Comparison of ENCODE assay signal across 13 mouse cellular contexts in genomic region chr11:35480146-35480545, GRCm38 (mm10).
DNase-seq lines count a peak whose midpoint lies in the region; ATAC-seq and TF ChIP-seq lines count a peak whose summit lies in the region.
"Had no signal": no experiment of that assay in that cellular context is flagged by ENCODE, and none has a peak within 500 bp of the region (broad histone marks: within the 10 kb centered on the region; RNA-seq: fewer than 3 reads in every experiment).

No protein-coding gene starts in this region.

- TF ChIP-seq RAD21 in CH12.LX (IDR thresholded peaks at IDR 0.05; ENCODE audit: low read depth, low read length) = no peak

- H3K27ac ChIP-seq in kidney, embryonic 16.5 days (ENCODE audit: low read length) = no peak overlapping the region
- H3K27ac ChIP-seq in kidney, embryonic 15.5 days = no peak overlapping the region
- H3K27ac ChIP-seq in CH12.LX (ENCODE audit: insufficient read depth, low read depth) = no peak overlapping the region
- H3K27ac ChIP-seq: intestine, embryonic 15.5 days; liver, embryonic 12.5 days had no signal

- no peak for TF ChIP-seq CTCF in CH12.LX (conservative IDR thresholded peaks at IDR 0.05 in 1 of 2, IDR thresholded peaks at IDR 0.05 in 1 of 2; ENCODE audit: low read depth in 2 of 2, low read length in 2 of 2)
- TF ChIP-seq CTCF in brain, embryonic 14.5 days (IDR thresholded peaks at IDR 0.05; ENCODE audit: borderline replicate concordance, extremely low read depth, insufficient read depth, insufficient read length) = no peak

- no peaks in the 10 kb centered on the region for H3K79me2 ChIP-seq in CH12.LX (replicated peaks; ENCODE audit: control insufficient read depth, extremely low read depth, insufficient read depth, poor library complexity, severe bottlenecking)

- no peak overlapping the region for H3K4me2 ChIP-seq in kidney, embryonic 16.5 days (replicated peaks; ENCODE audit: low read depth, low read length)
- no peak overlapping the region for H3K4me2 ChIP-seq in kidney, embryonic 15.5 days
- peak overlapping the region; percentile 53; the same call in 1 of the 2 replicates for H3K4me2 ChIP-seq in CH12.LX (ENCODE audit: insufficient read depth, low read depth, poor library complexity, severe bottlenecking)
- H3K4me2 ChIP-seq: intestine, embryonic 15.5 days; liver, embryonic 12.5 days had no signal

- TF ChIP-seq POLR2A in CH12.LX (IDR thresholded peaks at IDR 0.05; ENCODE audit: low read depth, low read length) = no peak
- TF ChIP-seq POLR2A in brain, embryonic 14.5 days (IDR thresholded peaks at IDR 0.05; ENCODE audit: borderline replicate concordance, extremely low read depth, insufficient read depth, insufficient read length, poor library complexity, severe bottlenecking) = no peak

- no peaks in the 10 kb centered on the region for H3K27me3 ChIP-seq in kidney, embryonic 16.5 days (ENCODE audit: insufficient read depth, low read length)
- H3K27me3 ChIP-seq in kidney, embryonic 15.5 days = peaks cover 3% of the 10 kb centered on the region; the same call in 1 of the 2 replicates
- H3K27me3 ChIP-seq in CH12.LX (replicated peaks) = peaks cover 2% of the 10 kb centered on the region
- H3K27me3 ChIP-seq: intestine, embryonic 15.5 days; liver, embryonic 12.5 days had no signal

- ATAC-seq in kidney, embryonic 16.5 days (ENCODE audit: low FRiP score, low TSS enrichment) = 0 out of 2 replicates have a peak, but pooled peaks have one; percentile 49
- no peak for ATAC-seq in kidney, embryonic 15.5 days (replicated peaks; ENCODE audit: low FRiP score)
- ATAC-seq: intestine, embryonic 15.5 days; liver, embryonic 12.5 days had no signal

- no peaks in the 10 kb centered on the region for H3K4me1 ChIP-seq in kidney, embryonic 16.5 days (ENCODE audit: insufficient read depth, low read length)
- H3K4me1 ChIP-seq in kidney, embryonic 15.5 days = no peaks in the 10 kb centered on the region
- H3K4me1 ChIP-seq in CH12.LX (ENCODE audit: control insufficient read depth in 1 of 2, insufficient read depth in 2 of 2) = peaks cover 0 to 3% of the 10 kb centered on the region in 2 experiments; a peak in 1 of 4 replicates
- H3K4me1 ChIP-seq: intestine, embryonic 15.5 days had no signal

- in situ Hi-C loops in CH12.LX (cut with MboI; ENCODE audit: low pct_ligation_motif_present, low pct_unique_long_range_greater_than_20kb, low sequenced_read_pairs) = no loop called here

- no peaks in the 10 kb centered on the region for H3K36me3 ChIP-seq in kidney, embryonic 16.5 days (ENCODE audit: insufficient read depth, low read length)
- no peaks in the 10 kb centered on the region for H3K36me3 ChIP-seq in kidney, embryonic 15.5 days
- no peaks in the 10 kb centered on the region for H3K36me3 ChIP-seq in CH12.LX (replicated peaks in 1 of 2; ENCODE audit: control insufficient read depth in 1 of 2, insufficient read depth in 1 of 2, low read length in 1 of 2)
- H3K36me3 ChIP-seq: intestine, embryonic 15.5 days; liver, embryonic 12.5 days had no signal

- TF ChIP-seq EP300 in CH12.LX (IDR thresholded peaks at IDR 0.05; ENCODE audit: low read length) = no peak

- DNase-seq in CH12.LX (ENCODE audit: extremely low read depth) = no peak
- DNase-seq in brain, embryonic 14.5 days (ENCODE audit: low read depth) = peak; percentile 43
- DNase-seq in mesoderm, embryonic 11.5 days (ENCODE audit: low read depth, low spot score) = peak; percentile 52
- no peak for DNase-seq in urinary bladder, postnatal 10 days (ENCODE audit: low spot score)
- DNase-seq in lung, postnatal 25 days (ENCODE audit: low spot score) = no peak
- no peak for DNase-seq in cerebellum, postnatal 4 days (ENCODE audit: low spot score in 2 of 2)
- DNase-seq: cerebellum, postnatal 10 days; kidney, postnatal 4 days; lung, postnatal 36 days had no signal

- dilution Hi-C loops in CH12.LX (cut with MboI; ENCODE audit: extremely low pct_ligation_motif_present, extremely low pct_unique_long_range_greater_than_20kb, low sequenced_read_pairs) = no loop called here

- 0 out of 2 replicates have a peak, but pooled peaks cover 2% of the 10 kb centered on the region for H3K9me3 ChIP-seq in kidney, embryonic 16.5 days (ENCODE audit: low read length)
- no peaks in the 10 kb centered on the region; the same call in 1 of the 2 replicates for H3K9me3 ChIP-seq in kidney, embryonic 15.5 days (replicated peaks)
- H3K9me3 ChIP-seq in CH12.LX (replicated peaks; ENCODE audit: low read length) = peaks cover 2% of the 10 kb centered on the region
- H3K9me3 ChIP-seq: intestine, embryonic 15.5 days; liver, embryonic 12.5 days had no signal

- H3K9ac ChIP-seq in kidney, embryonic 16.5 days (replicated peaks; ENCODE audit: low read length) = no peak overlapping the region
- no peak overlapping the region for H3K9ac ChIP-seq in kidney, embryonic 15.5 days
- H3K9ac ChIP-seq in CH12.LX (ENCODE audit: insufficient read depth, low read depth) = no peak overlapping the region
- H3K9ac ChIP-seq: intestine, embryonic 15.5 days; liver, embryonic 12.5 days had no signal

- H3K4me3 ChIP-seq in kidney, embryonic 16.5 days (ENCODE audit: low read length) = no peak overlapping the region
- no peak overlapping the region for H3K4me3 ChIP-seq in kidney, embryonic 15.5 days (replicated peaks)
- no peak overlapping the region for H3K4me3 ChIP-seq in CH12.LX (replicated peaks in 1 of 3; ENCODE audit: low read depth in 2 of 3, low read length in 2 of 3, poor library complexity in 1 of 3)
- H3K4me3 ChIP-seq: intestine, embryonic 15.5 days; liver, embryonic 12.5 days had no signal

- 41% methylated on average over 8 of the region's 8 CpGs for WGBS in kidney, embryonic 16.5 days
- WGBS in kidney, embryonic 15.5 days = 38% methylated on average over 8 of the region's 8 CpGs

TF ChIP-seq in CH12.LX, 34 proteins besides CTCF, POLR2A, EP300 and RAD21:
- TF ChIP-seq RCOR1 (conservative IDR thresholded peaks at IDR 0.05; ENCODE audit: low read depth, low read length) = no peak
- TF ChIP-seq UBTF (IDR thresholded peaks at IDR 0.05; ENCODE audit: low read depth, low read length) = no peak
- TF ChIP-seq E2F4 (IDR thresholded peaks at IDR 0.05; ENCODE audit: insufficient replicate concordance, low read depth, low read length) = no peak
- TF ChIP-seq POLR2AphosphoS2 (IDR thresholded peaks at IDR 0.05; ENCODE audit: low read depth, low read length) = no peak
- no peak for TF ChIP-seq TCF12 (IDR thresholded peaks at IDR 0.05; ENCODE audit: low read depth, low read length)
- TF ChIP-seq SIN3A (IDR thresholded peaks at IDR 0.05; ENCODE audit: low read length) = no peak

Comparison
In these comparisons a context has a peak if more than half of its experiments do, and no peak if none do; other contexts are left out.
1. DNase-seq: peak in brain, embryonic 14.5 days (single experiment) and mesoderm, embryonic 11.5 days (single experiment); none in CH12.LX (single experiment), urinary bladder, postnatal 10 days (single experiment), lung, postnatal 25 days (single experiment) and cerebellum, postnatal 4 days (0 of 2).